Mouse (Mus musculus): Measurements from ENCODE around the gene Trim30d. TPM values are rescaled to one million over a fixed set of nuclear protein-coding genes. Genes with fewer than 3 reads are reported as not detected.

Trim30d gene
- 29.7 TPM for polyA plus RNA-seq (2017; shearing (Covaris generic))

DNA sequence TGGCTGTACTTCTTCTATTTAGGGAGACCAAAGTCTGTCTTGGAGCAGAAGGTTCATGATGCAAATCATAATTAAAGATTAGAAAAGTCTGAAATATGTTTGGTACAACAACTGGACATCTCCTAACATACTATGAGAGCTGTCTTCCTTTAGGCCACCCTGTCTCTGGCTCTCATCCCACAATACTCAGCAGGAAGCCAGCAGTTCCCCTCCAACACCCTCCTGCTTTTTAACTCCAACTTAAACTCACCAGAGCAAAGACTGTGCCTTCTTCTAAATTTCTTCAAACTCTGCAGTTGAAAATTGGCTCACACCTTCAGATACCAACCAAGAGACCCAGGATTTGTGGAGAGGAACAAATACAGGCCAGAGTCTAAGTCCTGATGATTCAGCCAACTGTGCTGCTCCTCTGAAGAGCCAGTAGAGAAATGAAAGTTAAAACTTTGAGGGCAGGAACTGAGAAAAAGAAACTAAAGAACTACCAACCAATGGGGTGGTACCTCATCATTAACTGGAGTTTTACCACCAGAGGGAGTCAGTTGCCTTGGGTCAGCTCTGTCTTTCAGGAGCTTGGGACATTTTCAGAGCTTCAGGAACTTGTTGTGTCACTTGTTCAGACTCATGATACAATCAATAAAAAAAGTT, at the start of gene Trim30d:
Trim30d (minus strand) TSS at position 429 of the 645 bp plus-strand sequence.

DNA sequence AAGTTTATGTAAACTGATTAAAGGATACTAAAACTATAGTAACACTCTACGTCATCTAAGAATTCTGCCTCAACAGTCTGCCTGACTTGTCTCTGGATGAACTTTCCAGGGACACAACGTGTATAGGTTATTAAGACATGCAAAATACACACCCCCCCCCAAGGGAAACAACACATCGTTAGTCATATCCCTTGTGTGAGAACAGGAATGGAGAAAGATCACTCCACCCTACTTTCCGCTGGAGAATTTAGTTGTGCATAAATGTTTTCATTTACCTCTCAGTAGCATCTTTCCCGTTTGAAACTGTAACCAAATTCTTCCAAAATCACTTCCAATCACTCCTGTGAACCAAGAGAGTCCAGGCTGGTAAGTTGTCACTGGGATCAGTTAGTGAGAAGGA, 42.2 kb upstream of the Trim30d start, which contains the start of gene Olfr651:
Olfr651 (plus strand) TSS at position 301 of the 400 bp plus-strand sequence.

DNA sequence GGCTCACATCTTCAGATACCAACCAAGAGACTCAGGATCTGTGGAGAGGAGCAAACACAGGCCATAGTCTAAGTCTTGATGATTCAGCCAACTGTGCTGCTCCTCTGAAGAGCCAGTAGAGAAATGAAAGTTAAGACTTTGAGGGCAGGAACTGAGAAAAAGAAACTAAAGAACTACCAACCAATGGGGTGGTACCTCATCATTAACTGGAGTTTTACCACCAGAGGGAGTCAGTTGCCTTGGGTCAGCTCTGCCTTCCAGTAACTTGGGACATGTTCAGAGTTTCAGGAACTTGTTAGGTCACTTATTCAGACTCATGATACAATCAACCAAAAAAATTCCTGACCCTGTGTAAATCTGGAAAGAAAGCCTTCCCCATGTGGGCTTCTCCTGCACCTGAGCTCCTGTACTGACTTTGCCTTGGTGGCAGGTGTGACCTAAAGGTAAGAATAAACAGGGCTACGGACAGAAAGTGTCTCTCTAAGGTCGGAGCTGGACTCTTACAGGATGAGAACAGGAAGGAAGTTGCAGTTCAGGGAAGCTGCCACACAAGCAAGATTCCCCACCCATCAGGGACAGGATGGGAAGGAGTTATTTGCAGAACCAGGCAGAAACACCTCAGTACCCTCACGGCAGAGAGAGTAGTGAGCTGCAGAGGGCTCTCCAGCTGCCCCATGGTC, 42.4 kb downstream of the Trim30d start, which contains the start of gene Trim30a:
Trim30a (minus strand) TSS at position 129 of the 680 bp plus-strand sequence.

Other genes starting within 250 kb of the Trim30d start
- gene Trim5, start 219.8 kb downstream of the Trim30d start, polyA plus RNA-seq (2017; shearing (Covaris generic)) = 34.1 TPM
- 163 TPM for gene Trim12a, start 192.4 kb downstream of the Trim30d start, polyA plus RNA-seq (2017; shearing (Covaris generic))
- 1.3 TPM for gene Trim34b, start 178.4 kb downstream of the Trim30d start, polyA plus RNA-seq (2017; shearing (Covaris generic))
- 25.5 TPM for gene Trim12c, start 154.5 kb downstream of the Trim30d start, polyA plus RNA-seq (2017; shearing (Covaris generic))
- 1.5 TPM for gene Trim30b, start 138.0 kb downstream of the Trim30d start, polyA plus RNA-seq (2017; shearing (Covaris generic))
- gene Trim30c, start 107.0 kb downstream of the Trim30d start, polyA plus RNA-seq (2017; shearing (Covaris generic)) = 1.4 TPM
- gene Trim30a, start 42.7 kb downstream of the Trim30d start, polyA plus RNA-seq (2017; shearing (Covaris generic)) = 72.6 TPM
- gene Olfr651, start 42.3 kb upstream of the Trim30d start, polyA plus RNA-seq (2017; shearing (Covaris generic)) = not detected
- gene Olfr652, start 53.1 kb upstream of the Trim30d start, polyA plus RNA-seq (2017; shearing (Covaris generic)) = not detected
- gene Olfr653, start 69.5 kb upstream of the Trim30d start, polyA plus RNA-seq (2017; shearing (Covaris generic)) = not detected
- gene Olfr654, start 79.2 kb upstream of the Trim30d start, polyA plus RNA-seq (2017; shearing (Covaris generic)) = not detected
- gene Olfr655, start 93.9 kb upstream of the Trim30d start, polyA plus RNA-seq (2017; shearing (Covaris generic)) = not detected
- gene Olfr656, start 106.1 kb upstream of the Trim30d start, polyA plus RNA-seq (2017; shearing (Covaris generic)) = not detected
- gene Olfr657, start 116.9 kb upstream of the Trim30d start, polyA plus RNA-seq (2017; shearing (Covaris generic)) = not detected
- not detected for gene Olfr658, start 139.5 kb upstream of the Trim30d start, polyA plus RNA-seq (2017; shearing (Covaris generic))
- gene Olfr659, start 158.9 kb upstream of the Trim30d start, polyA plus RNA-seq (2017; shearing (Covaris generic)) = not detected
- not detected for gene Olfr661, start 178.7 kb upstream of the Trim30d start, polyA plus RNA-seq (2017; shearing (Covaris generic))

Measured in CD4-positive, CD25-positive, alpha-beta regulatory T cell, adult 9 weeks (primary cell).